Mouse (Mus musculus) heart, postnatal 0 days (tissue): Measurements from ENCODE around the gene Gm17361. TPM values are rescaled to one million over a fixed set of nuclear protein-coding genes. Genes with fewer than 3 reads are reported as not detected.
"Not testable (repeated sequence)": the region's sequence is repeated elsewhere in the genome, so short reads cannot be mapped to it uniquely, and the experiment has no call there.

Experiments
- ATAC-seq: fragments of 200-750 bp; cut with Nextera tagmentation; 2 replicates; pipeline ENCODE4 v1.8.0; 2017; ENCODE audit warnings: low read depth, moderate number of reproducible peaks, moderate library complexity; ENCODE audit not compliant: insufficient read depth
- DNase-seq: peaks from one replicate; pipeline ENCODE4 v3.0.0-alpha.2; 2016; ENCODE audit warnings: low spot score
- H3K27ac ChIP-seq: fragments of 300-500 bp; sonication (generic); 2 replicates; pipeline ENCODE4 v1.5.1; 2014; ENCODE audit warnings: low read depth, mild to moderate bottlenecking
- H3K27me3 ChIP-seq: fragments of 300-500 bp; sonication (generic); 2 replicates; pipeline ENCODE4 v1.6.1; 2014; ENCODE audit warnings: low read length, mixed read lengths; ENCODE audit not compliant: control insufficient read depth, insufficient read depth
- H3K36me3 ChIP-seq: fragments of 300-500 bp; sonication (generic); replicated peaks from 2 replicates; pipeline ENCODE4 v1.6.1; 2014; ENCODE audit warnings: low read length, mixed read lengths; ENCODE audit not compliant: control insufficient read depth, insufficient read depth
- H3K4me1 ChIP-seq: fragments of 300-500 bp; sonication (generic); 2 replicates; pipeline ENCODE4 v1.6.1; 2014; ENCODE audit warnings: antibody characterized with exemption; ENCODE audit not compliant: control insufficient read depth, insufficient read depth
- H3K4me2 ChIP-seq: fragments of 300-500 bp; sonication (generic); 2 replicates; pipeline ENCODE4 v1.6.1; 2014; ENCODE audit warnings: low read depth, mild to moderate bottlenecking, low read length, moderate library complexity
- H3K4me3 ChIP-seq: fragments of 300-500 bp; sonication (generic); 2 replicates; pipeline ENCODE4 v1.5.1; 2014; ENCODE audit warnings: low read depth, low read length
- H3K9ac ChIP-seq: fragments of 300-500 bp; sonication (generic); replicated peaks from 2 replicates; pipeline ENCODE4 v1.6.1; 2014; ENCODE audit warnings: low read depth, low read length, mixed read lengths
- H3K9me3 ChIP-seq: fragments of 300-500 bp; sonication (generic); replicated peaks from 2 replicates; pipeline ENCODE4 v1.6.1; 2016; ENCODE audit warnings: low read length; ENCODE audit not compliant: control insufficient read depth
- WGBS: fragments of 180-500 bp; shearing (Covaris S2); extraction: QIAGEN DNeasy Blood & Tissue Kit; methylation state at CpG from one replicate; pipeline ENCODE4 v1.1.7; 2014; 5-methylcytosine and 5-hydroxymethylcytosine counted together
- polyA plus RNA-seq: library from polyadenylated mRNA; unstranded; fragments of >200 nt; fragmentation: Nextera tagmentation; extraction: Ambion mirVana; gene quantifications from 2 replicates; pipeline ENCODE4 v1.2.1, GENCODE M21; 2015
- total RNA-seq: library from RNA; depleted of rRNA; stranded (reverse); fragments of >200 nt; gene quantifications from 2 replicates; pipeline ENCODE4 v1.2.3, GENCODE M21; 2014; ENCODE audit warnings: low replicate concordance; rRNA removed

Gm17361 gene
- not detected in 2 replicates for total RNA-seq
- not detected in 2 replicates for polyA plus RNA-seq

- not testable (repeated sequence) for DNase-seq
These were observed at the start of gene Gm17361 for GRCm38 (mm10) chrX:125003863-125004262. TSS of gene Gm17361 (plus strand) at chrX:125004163.

More at GRCm38 (mm10) chrX:125003863-125004262, at the start of gene Gm17361:
- not testable (repeated sequence) for H3K27me3 ChIP-seq, H3K4me2 ChIP-seq, H3K9me3 ChIP-seq, H3K9ac ChIP-seq, ATAC-seq, H3K4me1 ChIP-seq, H3K27ac ChIP-seq, H3K36me3 ChIP-seq, H3K4me3 ChIP-seq
- WGBS: no CpG with 5 or more reads among the region's 4 CpGs
